Mouse (Mus musculus): ENCODE data around the gene Cenpj.

- TF ChIP-seq POLR2A (IDR thresholded peaks at IDR 0.05; ENCODE audit: low read depth, low read length), result no peak
- TF ChIP-seq CTCF (IDR thresholded peaks at IDR 0.05; ENCODE audit: extremely low read depth, insufficient read depth, insufficient read length, insufficient replicate concordance), result no peak
Measured at GRCm38 (mm10) chr14:56544946-56545345, 30.3 kb downstream of the Cenpj start.

Measured in spleen, adult 2 months (tissue).